ENCODE assay signal across 8 mouse cellular contexts in the genomic region with DNA sequence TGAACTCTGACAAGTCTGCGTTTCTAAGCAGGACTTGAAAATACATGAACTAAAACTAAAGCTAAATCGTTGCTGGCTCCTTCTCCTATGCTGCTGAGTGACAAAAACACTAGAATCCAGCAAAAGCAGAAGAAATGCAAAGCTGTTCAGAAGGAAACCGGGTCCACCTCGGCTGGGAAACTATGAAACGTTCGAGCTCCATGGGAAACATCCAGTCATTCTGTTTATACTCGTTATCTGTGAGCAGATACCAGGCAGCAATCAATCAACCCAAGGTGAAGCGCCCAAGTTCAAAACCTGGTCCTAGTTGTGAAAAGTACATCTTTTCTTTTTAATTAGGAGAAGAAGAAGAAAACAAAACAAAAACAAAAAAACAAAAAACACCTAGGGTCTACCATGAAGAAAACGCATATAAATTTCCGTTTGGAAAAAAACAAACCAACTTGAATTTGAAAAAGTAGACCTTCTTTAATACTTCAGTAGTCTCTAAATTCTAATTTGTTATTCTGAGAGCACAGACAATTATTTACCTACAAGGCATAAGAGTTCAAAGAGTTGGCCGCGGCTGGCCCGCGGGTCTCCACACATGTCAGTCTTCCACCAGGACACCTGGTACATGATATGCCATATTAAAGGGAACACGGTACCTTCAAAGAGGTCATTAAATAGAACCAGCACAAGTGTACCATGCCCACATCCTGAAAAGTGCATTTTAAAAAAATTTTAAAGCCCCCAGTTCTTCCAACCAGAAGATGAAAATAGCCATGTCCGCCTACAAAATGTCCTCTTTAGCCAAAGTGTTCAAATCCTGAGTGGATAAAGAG. TPM values are rescaled to one million over a fixed set of nuclear protein-coding genes. Genes with fewer than 3 reads are reported as not detected.
DNase-seq lines count a peak whose midpoint lies in the region; ATAC-seq and TF ChIP-seq lines count a peak whose summit lies in the region.

No protein-coding gene starts in this region.

- WGBS in heart, postnatal 0 days: 32% methylated on average over 16 of the region's 16 CpGs
- 58% methylated on average over 16 of the region's 16 CpGs for WGBS in hindbrain, embryonic 14.5 days
- WGBS in midbrain, embryonic 14.5 days: 59% methylated on average over 16 of the region's 16 CpGs

- H3K9me3 ChIP-seq in heart, postnatal 0 days (replicated peaks; ENCODE audit: control insufficient read depth, low read length): no peaks in the 10 kb centered on the region
- no peaks in the 10 kb centered on the region for H3K9me3 ChIP-seq in hindbrain, embryonic 14.5 days (ENCODE audit: control insufficient read depth, low read length)
- H3K9me3 ChIP-seq in midbrain, embryonic 14.5 days (ENCODE audit: control insufficient read depth, low read length): no peaks in the 10 kb centered on the region

- peak overlapping the region; percentile 98 for H3K4me2 ChIP-seq in heart, postnatal 0 days (ENCODE audit: low read depth, low read length)
- H3K4me2 ChIP-seq in hindbrain, embryonic 14.5 days (replicated peaks): peak overlapping the region; percentile 67
- peak overlapping the region; percentile 75 for H3K4me2 ChIP-seq in midbrain, embryonic 14.5 days (ENCODE audit: low read length)

- ATAC-seq in heart, postnatal 0 days (ENCODE audit: insufficient read depth, low read depth): no peak
- no peak for ATAC-seq in hindbrain, embryonic 14.5 days (ENCODE audit: low FRiP score)
- no peak for ATAC-seq in midbrain, embryonic 14.5 days (ENCODE audit: low FRiP score, low TSS enrichment)

- no peak for DNase-seq in heart, postnatal 0 days (ENCODE audit: low spot score)
- no peak for DNase-seq in heart, postnatal 10 days
- DNase-seq in hindbrain, embryonic 14.5 days (ENCODE audit: low spot score): no peak
- DNase-seq in midbrain, embryonic 14.5 days: no peak
- DNase-seq in left cerebral cortex, postnatal 25 days (ENCODE audit: low spot score in 2 of 2): no peak
- no peak for DNase-seq in spleen, postnatal 10 days (ENCODE audit: low spot score in 2 of 2)
- no peak for DNase-seq in natural killer cell, adult 2 months (ENCODE audit: low spot score in 2 of 2)

- no peak for TF ChIP-seq CTCF in heart, postnatal 0 days (IDR thresholded peaks at IDR 0.05; ENCODE audit: low read depth)

- TF ChIP-seq EP300 in heart, postnatal 0 days (IDR thresholded peaks at IDR 0.05; ENCODE audit: low read depth): no peak

- peaks cover 7% of the 10 kb centered on the region; the same call in 1 of the 2 replicates for H3K4me1 ChIP-seq in heart, postnatal 0 days (ENCODE audit: control insufficient read depth, insufficient read depth)
- no peaks in the 10 kb centered on the region for H3K4me1 ChIP-seq in brown adipose tissue, adult 24 weeks (ENCODE audit: control insufficient read depth, insufficient read depth, insufficient read length, low read length)
- peaks cover 8% of the 10 kb centered on the region for H3K4me1 ChIP-seq in hindbrain, embryonic 14.5 days (replicated peaks; ENCODE audit: control insufficient read depth, insufficient read depth, low read length)
- peaks cover 13% of the 10 kb centered on the region for H3K4me1 ChIP-seq in midbrain, embryonic 14.5 days (ENCODE audit: control insufficient read depth, insufficient read depth, low read length)

- intact Hi-C loops in heart, postnatal 10 days (cut with DNase I): no loop called here
- intact Hi-C loops in left cerebral cortex, postnatal 25 days (cut with DNase I): no loop called here

- no peaks in the 10 kb centered on the region for H3K27me3 ChIP-seq in heart, postnatal 0 days (ENCODE audit: control insufficient read depth, insufficient read depth, low read length)
- no peaks in the 10 kb centered on the region for H3K27me3 ChIP-seq in hindbrain, embryonic 14.5 days (ENCODE audit: control insufficient read depth, insufficient read depth, low read length)
- H3K27me3 ChIP-seq in midbrain, embryonic 14.5 days (ENCODE audit: control insufficient read depth, insufficient read depth, low read length): no peaks in the 10 kb centered on the region

- peak overlapping the region; percentile 95 for H3K4me3 ChIP-seq in heart, postnatal 0 days (ENCODE audit: low read depth, low read length)
- H3K4me3 ChIP-seq in brown adipose tissue, adult 24 weeks (ENCODE audit: insufficient read depth, low read depth, low read length): peak overlapping the region; percentile 85
- peak overlapping the region; percentile 97 for H3K4me3 ChIP-seq in hindbrain, embryonic 14.5 days (replicated peaks; ENCODE audit: low read length)
- peak overlapping the region; percentile 91 for H3K4me3 ChIP-seq in midbrain, embryonic 14.5 days (replicated peaks; ENCODE audit: low read depth, low read length)

- H3K9ac ChIP-seq in heart, postnatal 0 days (replicated peaks; ENCODE audit: low read depth, low read length): peak overlapping the region; percentile 93
- H3K9ac ChIP-seq in hindbrain, embryonic 14.5 days: peak overlapping the region; percentile 83
- H3K9ac ChIP-seq in midbrain, embryonic 14.5 days (replicated peaks; ENCODE audit: low read length): peak overlapping the region; percentile 78; the same call in 1 of the 2 replicates

- 0 out of 2 replicates have a peak overlapping the region, but pooled peaks have one; percentile 36 for H3K27ac ChIP-seq in heart, postnatal 0 days (ENCODE audit: low read depth)
- no peak overlapping the region for H3K27ac ChIP-seq in brown adipose tissue, adult 24 weeks (replicated peaks; ENCODE audit: low read depth, low read length)
- no peak overlapping the region for H3K27ac ChIP-seq in hindbrain, embryonic 14.5 days
- H3K27ac ChIP-seq in midbrain, embryonic 14.5 days (replicated peaks; ENCODE audit: low read depth, low read length): no peak overlapping the region

- H3K36me3 ChIP-seq in heart, postnatal 0 days (replicated peaks; ENCODE audit: control insufficient read depth, insufficient read depth, low read length): no peaks in the 10 kb centered on the region
- no peaks in the 10 kb centered on the region for H3K36me3 ChIP-seq in hindbrain, embryonic 14.5 days (replicated peaks; ENCODE audit: control insufficient read depth, insufficient read depth)
- H3K36me3 ChIP-seq in midbrain, embryonic 14.5 days (ENCODE audit: control insufficient read depth, insufficient read depth, low read length): no peaks in the 10 kb centered on the region

RNA-seq across cellular contexts. Expression of gene Ern1, which starts 1.4 kb away (rescaled TPM):
- total RNA-seq in heart, postnatal 0 days (2014; rRNA removed; ENCODE audit: low replicate concordance): 5.0 and 8.1 TPM in 2 replicates
- polyA plus RNA-seq in heart, postnatal 0 days (2015; fragmentation: Nextera tagmentation; extraction: Ambion mirVana): 2.0 and 2.6 TPM in 2 replicates
- 10 to 100 TPM in 1 of 2 experiments, 1 to 10 TPM in 1; 8.9 to 10.5 TPM for total RNA-seq in heart, postnatal 10 days (2021)
- 3.2 and 5.0 TPM in 2 replicates for polyA plus RNA-seq in brown adipose tissue, adult 24 weeks (2012; ENCODE audit: insufficient read depth, insufficient read length, missing spikeins)
- polyA plus RNA-seq in hindbrain, embryonic 14.5 days (2014; fragmentation: Nextera tagmentation; extraction: Ambion mirVana): 5.0 and 7.2 TPM in 2 replicates
- 5.5 and 6.6 TPM in 2 replicates for polyA plus RNA-seq in midbrain, embryonic 14.5 days (2014; fragmentation: Nextera tagmentation; extraction: Ambion mirVana)
- 1 to 10 TPM; 8.4 to 9.8 TPM for total RNA-seq in left cerebral cortex, postnatal 25 days (2021)
